Mouse (Mus musculus) frontal cortex, adult 2 months (tissue): ENCODE results near the gene Rimbp3. TPM values are rescaled to one million over a fixed set of nuclear protein-coding genes. Genes with fewer than 3 reads are reported as not detected.
A peak's percentile ranks its signal among the peaks of the same experiment; 100 is the strongest.
"Not testable (repeated sequence)": the region's sequence is repeated elsewhere in the genome, so short reads cannot be mapped to it uniquely, and the experiment has no call there.

Experiments used
- DNase-seq, 2 experiments: peaks; one replicate each; pipeline ENCODE4 v3.0.0; 2022; ENCODE audit warnings: low spot score in 1 of 2; ENCODE audit errors: extremely low spot score in 1 of 2
- polyA plus RNA-seq: library from polyadenylated mRNA; depleted of rRNA; stranded (reverse); fragments of >200 nt; gene quantifications from 2 replicates; pipeline ENCODE4 v1.2.3, GENCODE M21; 2012

Rimbp3 gene
- polyA plus RNA-seq, 1 experiment, result 0.96 TPM

- no peak for DNase-seq
These were observed 8.7 kb downstream of the Rimbp3 start for GRCm38 (mm10) chr16:17216934-17217633.

DNA sequence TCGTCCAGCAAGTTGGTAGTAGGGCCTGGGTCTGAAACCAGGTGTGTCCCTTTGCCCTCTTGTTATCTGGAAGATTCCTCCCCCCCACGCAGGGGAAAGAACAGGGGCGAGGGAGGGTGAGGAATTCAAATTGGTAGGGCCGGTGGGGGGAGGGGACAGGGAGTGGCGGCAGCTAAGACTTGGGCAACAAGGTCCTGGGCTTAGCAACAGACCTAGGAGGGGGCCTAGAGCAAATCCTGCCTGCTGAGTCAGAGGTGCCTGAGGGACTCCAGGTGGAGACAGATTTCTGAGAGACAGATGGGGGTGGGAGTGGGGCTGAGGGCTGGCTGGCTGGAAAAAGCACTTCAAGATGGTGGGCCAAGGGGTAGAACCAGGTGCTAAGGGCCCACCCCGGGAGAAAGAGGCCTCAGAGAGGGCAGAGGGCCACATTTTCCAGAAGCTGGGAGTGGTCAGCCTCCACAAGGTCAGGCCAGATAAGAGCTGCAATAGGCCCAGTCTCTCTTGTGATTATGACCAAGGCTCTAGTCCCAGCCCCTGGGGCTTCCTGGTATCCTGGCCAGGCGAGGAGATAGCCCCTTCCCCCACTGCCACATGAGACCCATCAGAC, 11.8 kb downstream of the Rimbp3 start:
- no peak for DNase-seq

DNA sequence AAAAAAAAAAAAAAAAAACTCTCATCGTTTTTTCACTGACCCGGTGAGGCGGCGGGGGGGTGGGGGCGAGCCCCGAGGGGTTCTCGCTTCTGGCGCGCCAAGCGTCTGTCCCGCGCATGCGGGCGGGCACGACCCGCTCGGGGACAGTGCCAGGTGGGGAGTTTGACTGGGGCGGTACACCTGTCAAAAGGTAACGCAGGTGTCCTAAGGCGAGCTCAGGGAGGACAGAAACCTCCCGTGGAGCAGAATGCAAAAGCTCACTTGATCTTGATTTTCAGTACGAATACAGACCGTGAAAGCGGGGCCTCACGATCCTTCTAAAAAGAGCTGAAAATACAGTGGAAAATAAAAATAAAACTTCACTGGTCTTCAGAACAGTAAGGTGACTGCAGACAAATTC, 13.8 kb downstream of the Rimbp3 start:
- peak; percentile 78 to 98 for DNase-seq

DNA sequence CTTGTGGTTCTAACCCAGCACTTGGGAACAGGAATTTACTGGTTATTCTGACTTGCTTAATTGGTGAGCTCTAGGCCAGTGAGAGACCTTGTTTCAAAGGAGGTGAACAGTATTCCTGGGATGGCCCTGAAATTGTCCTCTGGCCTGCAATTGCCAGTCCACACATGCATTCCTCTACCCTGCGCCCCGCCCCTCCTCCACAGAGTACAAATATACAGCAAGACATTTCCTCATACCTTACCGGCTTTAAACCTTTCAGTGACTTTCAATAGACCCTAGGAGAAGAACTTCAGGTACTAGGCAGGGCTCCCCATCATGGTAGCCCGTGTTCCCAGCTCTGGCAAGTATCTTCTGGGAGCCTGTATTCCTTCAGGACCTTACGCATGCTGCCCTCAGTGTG, 17.2 kb downstream of the Rimbp3 start:
- DNase-seq, result no peak

DNA sequence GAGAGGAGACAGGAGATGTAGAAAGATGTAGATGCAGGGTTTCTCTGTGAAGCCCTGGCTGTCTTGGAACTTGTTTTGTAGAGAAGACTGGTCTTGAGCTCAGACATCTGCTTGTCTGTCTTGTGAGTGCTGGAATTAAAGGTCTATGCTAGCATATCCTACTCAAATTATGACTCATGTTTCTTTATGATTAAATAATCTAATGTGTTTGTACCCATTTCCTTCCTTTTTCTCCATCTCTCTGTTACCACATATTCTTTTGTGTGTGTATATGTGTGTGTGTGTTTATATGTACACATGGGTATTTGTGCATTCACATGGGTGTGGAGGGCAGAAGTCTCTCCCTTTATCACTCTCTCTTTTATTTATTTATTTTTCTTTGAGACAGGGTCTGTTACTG, 18.1 kb downstream of the Rimbp3 start:
- no peak for DNase-seq

- DNase-seq, result not testable (repeated sequence)
These were observed 23.1 kb downstream of the Rimbp3 start for GRCm38 (mm10) chr16:17231523-17231922.

DNA sequence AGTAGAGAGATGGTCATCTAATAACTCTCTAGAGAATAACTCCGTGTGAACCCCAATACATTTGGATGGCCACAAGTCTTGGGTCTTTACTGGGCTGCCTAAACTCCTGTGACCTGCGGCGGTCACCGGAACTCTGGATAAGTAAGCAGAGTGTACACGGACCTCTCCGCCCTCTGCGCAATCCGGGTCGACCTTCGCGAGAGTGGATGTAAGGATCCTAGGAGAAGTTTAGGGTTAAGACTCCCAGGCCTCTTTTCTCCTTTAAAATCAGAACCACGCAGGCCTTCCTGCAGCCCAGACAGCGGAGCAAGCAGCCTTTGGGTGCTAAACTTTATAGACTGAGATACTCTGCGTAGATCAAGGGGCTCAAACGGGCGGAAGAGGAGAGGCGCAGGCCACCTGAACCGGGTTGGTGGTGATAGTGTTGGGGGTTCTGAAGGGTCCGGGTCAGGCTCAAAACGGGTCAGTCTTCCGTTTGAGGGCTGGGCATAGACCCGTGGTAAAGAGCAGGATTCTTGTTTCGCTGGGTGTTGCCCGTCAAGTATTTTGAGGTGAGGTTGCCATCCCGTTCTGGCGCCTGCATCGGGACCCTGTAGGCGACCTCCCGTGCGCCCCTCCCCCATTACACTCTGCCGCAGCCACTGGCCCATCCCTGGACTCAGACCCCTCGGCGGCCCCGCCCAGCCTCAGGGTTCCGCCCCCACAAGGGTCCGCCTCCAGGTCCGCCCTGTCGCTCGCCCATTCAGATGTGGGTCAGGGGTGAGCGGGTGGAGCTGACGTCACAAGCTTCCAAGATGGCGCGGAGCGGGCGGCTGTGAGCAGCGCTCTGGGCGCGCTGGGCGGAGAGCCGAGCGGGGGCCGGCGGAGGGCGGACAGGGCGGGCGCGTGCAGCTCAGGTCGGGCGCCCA, 24.6 kb downstream of the Rimbp3 start, which contains the start of gene Hic2:
Hic2 (plus strand) TSS at position 779 of the 908 bp plus-strand sequence.
- peak; percentile 78 to 88 for DNase-seq

GRCm38 (mm10) chr16:17233702-17234498, 25.5 kb downstream of the Rimbp3 start:
- peak in 1 of 2 experiments; percentile 34 for DNase-seq

GRCm38 (mm10) chr16:17234499-17234895, 26.1 kb downstream of the Rimbp3 start:
- DNase-seq, result peak in 1 of 2 experiments; percentile 65

DNA sequence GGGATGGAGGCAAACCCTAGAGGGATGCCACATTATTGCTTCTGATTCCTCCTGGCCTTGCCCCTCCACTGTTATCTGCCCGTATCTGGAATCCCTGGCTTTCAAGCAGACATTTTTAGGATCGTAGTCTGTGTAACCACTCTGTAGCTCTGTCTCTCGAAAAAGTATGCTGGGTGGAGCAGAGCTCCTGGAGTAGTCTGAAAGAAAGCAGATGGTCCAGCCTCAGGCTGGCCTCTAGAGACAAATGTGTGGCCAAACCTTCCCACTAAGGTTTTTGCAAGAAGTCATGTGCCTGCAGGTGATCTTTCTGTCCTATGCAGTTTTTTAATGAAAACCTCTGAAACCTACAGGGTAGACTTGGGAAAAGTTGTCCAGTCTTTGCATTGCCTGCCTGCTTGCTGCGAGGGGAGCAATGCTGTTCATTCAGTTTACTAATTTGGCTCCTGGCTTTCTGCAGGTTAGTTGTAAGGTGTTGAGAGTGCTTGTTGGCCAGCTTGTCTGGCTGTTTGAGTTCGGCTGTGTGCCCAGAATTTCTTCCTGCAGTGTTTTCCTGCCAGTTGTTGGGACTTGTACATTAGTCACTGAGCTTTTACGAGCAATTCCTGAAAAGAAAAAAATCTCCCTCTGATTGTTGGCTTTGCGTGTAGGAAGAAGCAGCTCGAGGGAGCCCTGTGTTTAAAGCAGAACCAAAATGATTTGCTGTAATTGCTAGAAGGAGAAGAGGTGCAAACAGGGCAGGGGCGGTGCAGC, 26.7 kb downstream of the Rimbp3 start:
- peak; percentile 28 to 76 for DNase-seq

- no peak for DNase-seq
These were observed 29.2 kb downstream of the Rimbp3 start for GRCm38 (mm10) chr16:17237634-17238033.

GRCm38 (mm10) chr16:17239409-17239808, 31.0 kb downstream of the Rimbp3 start:
- no peak for DNase-seq

DNA sequence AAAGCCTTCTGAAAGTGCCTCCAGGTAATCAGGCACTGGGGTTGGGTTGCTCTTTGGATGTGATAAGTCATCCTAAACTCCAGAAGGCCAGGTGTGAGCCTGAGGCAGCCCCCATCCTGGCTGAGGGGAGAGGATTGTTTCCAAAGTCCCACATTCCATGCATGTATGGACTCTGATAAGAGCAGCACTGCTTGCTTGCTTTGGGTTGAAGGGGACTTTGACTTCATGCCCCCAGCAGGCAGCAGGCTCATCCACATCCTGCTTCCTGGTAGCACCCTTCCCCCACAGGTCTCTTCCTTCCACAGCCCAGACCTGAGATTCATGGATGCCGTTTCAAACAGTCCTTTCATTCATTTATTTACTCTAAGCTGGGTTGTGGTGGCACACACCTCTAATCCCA, 35.3 kb downstream of the Rimbp3 start:
- no peak for DNase-seq

DNA sequence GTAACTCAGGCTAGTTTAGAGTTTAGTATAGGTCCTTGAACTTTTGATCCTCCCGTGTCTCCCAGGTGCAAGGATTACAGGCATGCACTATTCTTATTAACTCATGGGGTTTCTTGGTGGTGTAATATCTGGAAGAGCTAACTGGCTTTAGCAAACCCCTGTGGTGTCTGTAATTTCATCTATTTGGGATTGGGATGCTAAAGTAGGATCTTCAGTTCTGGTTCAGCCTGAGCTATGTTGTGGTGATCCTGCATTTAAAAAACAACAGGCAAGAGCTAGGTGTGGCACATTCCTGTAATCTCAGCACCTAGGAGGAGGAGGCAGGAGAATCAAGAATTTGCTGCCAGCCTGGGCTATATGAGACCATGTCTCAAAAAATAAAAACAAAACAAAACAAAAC, 36.6 kb downstream of the Rimbp3 start:
- DNase-seq, result no peak

DNA sequence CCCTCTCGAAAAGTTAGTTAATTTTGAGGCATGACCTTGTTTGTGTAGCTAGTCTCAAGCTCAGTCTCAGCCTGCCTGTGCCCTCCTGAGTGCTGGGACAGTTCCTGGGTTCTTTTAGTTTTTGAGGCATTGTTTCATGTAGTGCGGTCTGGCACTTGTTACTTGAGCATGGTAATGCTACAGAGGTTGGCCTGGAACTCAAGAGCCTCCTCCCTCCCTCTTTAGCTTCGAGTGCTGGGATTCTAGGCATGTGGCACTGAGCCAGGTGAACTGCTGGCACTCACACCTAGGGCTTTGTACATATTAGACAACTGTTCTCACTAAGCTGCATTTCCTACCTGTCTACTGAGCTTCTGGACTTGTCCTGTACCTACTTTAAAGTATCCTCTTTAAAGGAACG, 39.3 kb downstream of the Rimbp3 start:
- no peak for DNase-seq

DNA sequence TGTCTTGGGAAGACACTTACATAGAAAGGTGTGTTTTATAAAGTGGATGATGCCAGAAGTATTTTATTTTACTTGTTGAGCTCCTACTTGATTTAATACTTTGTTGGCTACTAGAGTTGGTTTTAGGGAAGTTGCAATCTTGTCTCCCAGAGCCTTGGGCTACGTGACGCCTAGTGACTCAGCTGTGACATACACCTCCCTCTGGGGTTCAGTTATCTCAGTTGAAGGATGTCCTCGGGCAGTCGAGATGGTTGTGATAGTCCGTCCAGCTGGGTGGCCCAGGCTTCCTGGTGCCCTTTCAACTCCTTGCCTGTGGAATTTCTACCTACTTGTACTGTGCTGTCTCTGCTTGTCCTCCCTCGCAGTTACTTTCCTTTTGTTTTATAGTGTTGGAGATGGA, 40.7 kb downstream of the Rimbp3 start:
- no peak for DNase-seq

- DNase-seq, result peak in 1 of 2 experiments; percentile 37
These were observed 43.1 kb downstream of the Rimbp3 start for GRCm38 (mm10) chr16:17251539-17251938.

DNA sequence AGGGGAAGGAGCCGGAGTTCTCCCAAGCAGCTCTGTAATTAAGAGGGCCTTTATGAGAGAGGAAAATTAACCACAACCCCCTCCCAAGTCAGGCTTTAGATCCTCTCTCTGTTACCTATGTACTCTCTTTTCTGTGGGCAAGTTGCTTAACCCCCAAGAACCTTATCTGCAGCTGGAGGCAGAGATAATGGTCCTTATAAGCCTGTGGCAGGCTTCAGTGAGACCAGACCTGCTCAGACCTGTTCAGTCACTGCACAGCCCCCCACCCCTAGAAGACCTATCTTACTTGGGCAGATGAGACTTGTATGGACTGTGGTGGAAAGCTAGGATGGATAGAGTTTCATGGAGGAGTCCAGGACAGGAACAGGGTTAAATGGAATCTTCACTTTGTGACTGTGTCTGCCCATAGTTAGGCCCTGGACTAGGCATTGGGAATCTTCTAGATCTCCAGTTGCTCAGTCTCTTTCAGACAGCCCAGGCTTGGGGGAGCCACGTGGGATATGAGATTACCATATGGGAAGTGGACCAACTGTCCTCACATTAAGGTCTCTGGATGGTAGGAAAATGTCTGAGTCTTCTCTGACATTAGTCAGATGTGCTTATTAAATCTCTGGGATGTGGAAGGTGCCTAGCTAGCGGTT, 43.8 kb downstream of the Rimbp3 start:
- DNase-seq, result no peak

DNA sequence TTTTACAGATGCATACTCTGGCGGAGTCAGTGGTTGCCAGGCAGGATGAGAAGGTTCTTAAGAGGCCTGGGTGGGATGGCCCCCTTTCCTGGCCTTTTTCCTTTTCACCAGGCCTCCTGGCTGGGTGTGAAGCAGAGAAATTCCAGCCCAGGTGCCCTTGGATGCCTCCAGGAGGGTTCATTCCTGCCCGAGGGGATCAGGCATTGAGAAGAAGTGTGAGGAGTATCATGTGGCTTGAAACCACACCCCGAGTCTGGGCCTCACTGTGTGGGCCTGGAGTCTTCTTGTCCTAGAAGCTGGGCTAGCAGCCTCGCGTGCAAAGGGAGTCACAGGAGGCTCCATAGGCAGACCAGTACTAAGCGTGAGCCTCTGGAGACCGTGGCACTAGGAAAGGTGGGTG, 44.4 kb downstream of the Rimbp3 start:
- no peak for DNase-seq
